Mouse (Mus musculus) intestine, postnatal 0 days (tissue): ENCODE measurements around the gene Arhgap17. TPM values are rescaled to one million over a fixed set of nuclear protein-coding genes. Genes with fewer than 3 reads are reported as not detected.
A peak's percentile ranks its signal among the peaks of the same experiment; 100 is the strongest.

Source experiments
- ATAC-seq: fragments of 200-750 bp; cut with Nextera tagmentation; 2 replicates; pipeline ENCODE4 v1.8.0; 2017; ENCODE audit warnings: mild to moderate bottlenecking, moderate TSS enrichment, moderate library complexity
- H3K27ac ChIP-seq: fragments of 300-500 bp; sonication (generic); 2 replicates; pipeline ENCODE4 v1.5.1; 2014; ENCODE audit warnings: mild to moderate bottlenecking, low read depth, low read length, moderate library complexity
- H3K27me3 ChIP-seq: fragments of 300-500 bp; sonication (generic); replicated peaks from 2 replicates; pipeline ENCODE4 v1.6.1; 2014; ENCODE audit warnings: low read length, mixed read lengths; ENCODE audit not compliant: control insufficient read depth, insufficient read depth
- H3K36me3 ChIP-seq: fragments of 300-500 bp; sonication (generic); 2 replicates; pipeline ENCODE4 v1.6.1; 2014; ENCODE audit warnings: mild to moderate bottlenecking, moderate library complexity; ENCODE audit not compliant: control insufficient read depth, insufficient read depth
- H3K4me1 ChIP-seq: fragments of 300-500 bp; sonication (generic); replicated peaks from 2 replicates; pipeline ENCODE4 v1.6.1; 2014; ENCODE audit warnings: antibody characterized with exemption, low read length, mixed read lengths; ENCODE audit not compliant: control insufficient read depth, insufficient read depth
- H3K4me2 ChIP-seq: fragments of 300-500 bp; sonication (generic); replicated peaks from 2 replicates; pipeline ENCODE4 v1.6.1; 2014; ENCODE audit warnings: low read depth, mild to moderate bottlenecking, moderate library complexity
- H3K4me3 ChIP-seq: fragments of 300-500 bp; sonication (generic); 2 replicates; pipeline ENCODE4 v1.5.1; 2014; ENCODE audit warnings: low read depth, low read length
- H3K9ac ChIP-seq: fragments of 300-500 bp; sonication (generic); 2 replicates; pipeline ENCODE4 v1.6.1; 2014; ENCODE audit warnings: mild to moderate bottlenecking, low read depth, low read length
- H3K9me3 ChIP-seq: fragments of 300-500 bp; sonication (generic); 2 replicates; pipeline ENCODE4 v1.6.1; 2016; ENCODE audit warnings: mixed run types; ENCODE audit not compliant: control insufficient read depth
- CTCF ChIP-seq: sonication (generic); IDR thresholded peaks from 2 replicates; pipeline ENCODE4 v1.5.1; 2016; ENCODE audit warnings: low read depth, mild to moderate bottlenecking, control low read depth, antibody characterized with exemption, moderate library complexity
- WGBS: fragments of 180-500 bp; shearing (Covaris S2); extraction: QIAGEN DNeasy Blood & Tissue Kit; methylation state at CpG from one replicate; pipeline ENCODE4 v1.1.7; 2014; 5-methylcytosine and 5-hydroxymethylcytosine counted together
- polyA plus RNA-seq: library from polyadenylated mRNA; unstranded; fragments of >200 nt; fragmentation: Nextera tagmentation; extraction: Ambion mirVana; gene quantifications from 2 replicates; pipeline ENCODE4 v1.2.1, GENCODE M21; 2015

Gene Arhgap17
- polyA plus RNA-seq, result 17.2 and 18.0 TPM in 2 replicates

GRCm38 (mm10) chr7:123369759-123370481 is at the start of gene Arhgap17, which contains the start of gene Lcmt1:
Gene Arhgap17, minus strand, starts transcription at chr7:123369915.
Gene Lcmt1, plus strand, starts transcription at chr7:123369784.
- ATAC-seq, result peak; percentile 99
- H3K36me3 ChIP-seq, result no peaks in the 10 kb centered on the region
- WGBS, result under 1% methylated on average over 60 of the region's 64 CpGs
- H3K4me2 ChIP-seq, result peak within 1 kb of the TSS; percentile 92
- H3K4me1 ChIP-seq, result peaks cover 15% of the 10 kb centered on the region
- H3K27me3 ChIP-seq, result no peaks in the 10 kb centered on the region
- H3K27ac ChIP-seq, result peak within 1 kb of the TSS; percentile 92
- peak; percentile 25 for TF ChIP-seq CTCF
- peak within 1 kb of the TSS; percentile 90 for H3K4me3 ChIP-seq
- H3K9me3 ChIP-seq, result no peaks in the 10 kb centered on the region
- peak within 1 kb of the TSS; percentile 90 for H3K9ac ChIP-seq

DNA sequence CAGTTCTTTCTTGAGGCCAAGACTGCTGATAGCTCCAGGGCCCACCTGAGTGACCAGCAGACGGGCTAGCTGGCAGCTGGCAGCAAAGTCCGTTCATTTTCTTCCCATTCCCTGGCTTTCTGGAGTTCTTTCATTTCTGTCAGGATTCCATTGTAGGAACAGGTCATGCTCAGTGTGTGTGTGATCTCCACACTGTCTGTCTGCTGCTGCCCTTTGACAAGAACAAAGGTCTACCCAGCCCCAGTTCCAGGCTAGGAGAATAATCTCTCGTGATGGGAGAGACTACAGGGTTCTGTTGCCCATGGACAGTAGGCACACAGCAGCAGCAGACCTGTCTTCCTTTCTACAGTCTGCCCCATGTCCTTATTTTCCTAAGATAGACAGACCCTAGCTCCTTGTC is 47.9 kb upstream of the Arhgap17 start:
- Histone ChIP-seq H3K9ac (no peak overlapping the region), H3K4me2 (no peak overlapping the region), H3K4me1 (no peaks in the 10 kb centered on the region), H3K27ac (peak overlapping the region; percentile 46; the same call in 1 of the 2 replicates), H3K27me3 (no peaks in the 10 kb centered on the region), H3K4me3 (no peak overlapping the region), H3K9me3 (no peaks in the 10 kb centered on the region), H3K36me3 (peaks cover 36% of the 10 kb centered on the region)
- no peak for TF ChIP-seq CTCF
- ATAC-seq, result no peak; the same call in 1 of the 2 replicates
- WGBS, result 73% methylated on average over 3 of the region's 3 CpGs

- ATAC-seq, result no peak
- Histone ChIP-seq H3K9me3 (no peaks in the 10 kb centered on the region), H3K27me3 (no peaks in the 10 kb centered on the region), H3K9ac (no peak overlapping the region), H3K4me3 (no peak overlapping the region), H3K4me2 (no peak overlapping the region), H3K4me1 (no peaks in the 10 kb centered on the region), H3K36me3 (peaks cover 35% of the 10 kb centered on the region), H3K27ac (no peak overlapping the region)
- no peak for TF ChIP-seq CTCF
- WGBS, result 75% methylated on average over 4 of the region's 4 CpGs
These were observed 47.1 kb upstream of the Arhgap17 start for GRCm38 (mm10) chr7:123416803-123417202.

- Histone ChIP-seq H3K36me3 (peaks cover 17% of the 10 kb centered on the region; the same call in 1 of the 2 replicates), H3K4me3 (no peak overlapping the region), H3K9me3 (no peaks in the 10 kb centered on the region), H3K4me2 (no peak overlapping the region), H3K27ac (no peak overlapping the region), H3K27me3 (no peaks in the 10 kb centered on the region), H3K9ac (no peak overlapping the region), H3K4me1 (no peaks in the 10 kb centered on the region)
- no peak for ATAC-seq
- no peak for TF ChIP-seq CTCF
- 78% methylated on average over 3 of the region's 3 CpGs for WGBS
These were observed 42.4 kb upstream of the Arhgap17 start for GRCm38 (mm10) chr7:123412143-123412542.

- Histone ChIP-seq H3K27ac (no peak overlapping the region), H3K9ac (no peak overlapping the region), H3K9me3 (no peaks in the 10 kb centered on the region), H3K36me3 (peaks cover 19% of the 10 kb centered on the region; the same call in 1 of the 2 replicates), H3K4me1 (no peaks in the 10 kb centered on the region), H3K27me3 (no peaks in the 10 kb centered on the region), H3K4me3 (no peak overlapping the region), H3K4me2 (no peak overlapping the region)
- WGBS, result 90% methylated on average over 1 of the region's 1 CpGs
- ATAC-seq, result no peak
- no peak for TF ChIP-seq CTCF
These were observed 41.4 kb upstream of the Arhgap17 start for GRCm38 (mm10) chr7:123411109-123411508.

GRCm38 (mm10) chr7:123410502-123410901 is 40.8 kb upstream of the Arhgap17 start:
- no peak for TF ChIP-seq CTCF

More at GRCm38 (mm10) chr7:123410502-123410901, 40.8 kb upstream of the Arhgap17 start:
- H3K27me3 ChIP-seq, result no peaks in the 10 kb centered on the region
- no peaks in the 10 kb centered on the region for H3K9me3 ChIP-seq
- H3K4me1 ChIP-seq, result no peaks in the 10 kb centered on the region
- peaks cover 22% of the 10 kb centered on the region; the same call in 1 of the 2 replicates for H3K36me3 ChIP-seq
- ATAC-seq, result no peak
- 86% methylated on average over 7 of the region's 7 CpGs for WGBS
- no peak overlapping the region for H3K4me3 ChIP-seq
- no peak overlapping the region for H3K27ac ChIP-seq
- no peak overlapping the region for H3K4me2 ChIP-seq
- no peak overlapping the region for H3K9ac ChIP-seq
